Mouse (Mus musculus): Measurements from ENCODE around the gene Gm20532. TPM values are rescaled to one million over a fixed set of nuclear protein-coding genes. Genes with fewer than 3 reads are reported as not detected.

The Gm20532 gene
- polyA plus RNA-seq (2012; rRNA removed): not detected in 2 replicates

DNA sequence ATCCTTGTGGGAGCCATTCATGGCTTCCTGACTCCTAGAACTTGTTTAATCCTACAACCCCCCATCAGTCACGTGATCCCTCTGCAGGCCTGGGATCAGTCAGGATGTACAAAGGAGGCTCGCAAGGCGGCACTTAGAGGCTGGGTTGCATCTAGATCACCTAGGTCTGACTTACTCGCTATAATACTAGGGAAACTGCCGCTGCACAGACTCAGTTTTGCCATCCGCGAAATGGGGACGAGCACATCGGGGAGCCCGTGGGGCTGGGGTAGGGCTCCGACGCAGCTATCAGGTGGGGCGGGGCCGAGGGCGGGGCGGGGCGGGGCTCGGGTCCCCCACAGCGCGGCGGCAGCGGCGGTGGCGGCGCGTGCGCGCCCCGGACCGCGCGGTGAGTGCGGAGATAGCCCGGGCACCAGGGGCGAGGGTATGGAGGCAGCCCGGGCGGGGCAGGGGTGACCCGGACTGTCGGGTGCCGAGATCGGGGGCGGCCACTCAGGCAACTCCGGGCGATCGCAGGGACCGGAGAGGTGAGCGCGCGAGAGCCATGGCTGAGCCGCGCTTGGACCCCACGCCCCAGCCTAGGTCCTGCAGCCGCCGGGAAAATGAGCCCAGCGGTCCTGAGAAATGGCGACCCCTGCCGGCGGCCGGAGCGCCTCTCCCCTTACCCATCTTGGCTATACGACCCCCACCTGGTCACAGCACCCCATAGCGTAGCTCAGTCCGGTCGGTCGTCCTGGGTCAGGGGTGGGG, at the start of gene Gm20532:
Gm20532 (plus strand) TSS at position 346 of the 750 bp plus-strand sequence.
- Histone ChIP-seq H3K27me3 (ENCODE audit: control insufficient read depth, insufficient read depth, low read length) (no peaks in the 10 kb centered on the region; the same call in 1 of the 2 replicates), H3K4me3 (ENCODE audit: low read depth, low read length) (peak within 1 kb of the TSS; percentile 69), H3K36me3 (ENCODE audit: control insufficient read depth, insufficient read depth, low read length) (peaks cover 4% of the 10 kb centered on the region; the same call in 1 of the 2 replicates), H3K4me1 (ENCODE audit: control insufficient read depth, insufficient read depth, insufficient read length, low read length) (peaks cover 7% of the 10 kb centered on the region), H3K27ac (ENCODE audit: insufficient read depth, low read depth, low read length) (no peak within 1 kb of the TSS)
- under 1% methylated on average over 65 of the region's 65 CpGs for WGBS
- 0 out of 2 replicates have a peak, but pooled peaks have one; percentile 44 for TF ChIP-seq CTCF (IDR thresholded peaks at IDR 0.05; ENCODE audit: extremely low read depth, insufficient read length, insufficient replicate concordance, low read depth, low read length)
- TF ChIP-seq POLR2A (IDR thresholded peaks at IDR 0.05; ENCODE audit: low read depth, low read length): no peak

DNA sequence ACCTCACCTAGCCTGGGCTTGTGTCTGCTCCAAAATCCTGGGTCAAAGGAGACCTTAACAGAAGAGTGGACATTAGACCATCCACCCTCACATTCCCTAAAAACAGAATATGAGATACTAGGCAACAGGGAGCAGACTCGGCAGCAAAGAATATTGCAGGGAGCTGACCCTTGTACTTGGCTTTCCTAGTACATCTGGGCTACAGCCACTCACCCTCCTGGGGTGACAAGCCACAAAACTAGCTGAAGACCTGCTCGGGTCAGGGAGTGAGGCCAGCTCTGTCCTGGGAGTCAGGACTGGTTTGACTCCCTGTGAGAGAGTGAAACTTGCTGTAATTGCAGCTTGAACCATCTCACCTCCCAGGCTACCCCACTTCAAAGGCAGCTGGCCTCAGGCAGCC, 46.9 kb upstream of the Gm20532 start:
- WGBS: 34% methylated on average over 2 of the region's 2 CpGs
- Histone ChIP-seq H3K4me1 (ENCODE audit: control insufficient read depth, insufficient read depth, insufficient read length, low read length) (peaks cover 15% of the 10 kb centered on the region), H3K4me3 (ENCODE audit: low read depth, low read length) (no peak overlapping the region), H3K36me3 (ENCODE audit: control insufficient read depth, insufficient read depth, low read length) (no peaks in the 10 kb centered on the region), H3K27ac (ENCODE audit: insufficient read depth, low read depth, low read length) (no peak overlapping the region), H3K27me3 (ENCODE audit: control insufficient read depth, insufficient read depth, low read length) (no peaks in the 10 kb centered on the region)
- TF ChIP-seq POLR2A (IDR thresholded peaks at IDR 0.05; ENCODE audit: low read depth, low read length) (no peak), CTCF (IDR thresholded peaks at IDR 0.05; ENCODE audit: extremely low read depth, insufficient read length, insufficient replicate concordance, low read depth, low read length) (no peak)

DNA sequence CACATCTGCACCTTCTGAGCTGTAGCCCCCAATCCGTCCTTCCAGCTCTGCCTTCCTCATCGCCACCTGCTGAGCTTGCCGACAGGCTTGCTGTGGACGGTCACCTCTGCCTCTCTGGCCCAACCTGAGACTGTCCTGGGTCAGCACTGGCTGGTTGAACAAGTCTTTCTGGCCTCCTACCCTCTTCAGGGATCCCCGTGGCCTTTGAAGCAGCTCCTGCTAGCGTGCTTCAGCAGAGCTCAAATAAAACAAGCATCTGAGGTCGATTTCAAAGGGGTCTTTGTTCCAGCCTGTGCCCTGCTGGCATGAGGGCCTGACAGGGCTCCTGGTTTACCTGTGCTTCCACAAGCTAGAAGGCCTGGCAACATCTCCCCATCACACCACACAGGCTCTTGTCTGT, 45.7 kb upstream of the Gm20532 start:
- H3K27me3 ChIP-seq (ENCODE audit: control insufficient read depth, insufficient read depth, low read length): no peaks in the 10 kb centered on the region
- no peaks in the 10 kb centered on the region for H3K36me3 ChIP-seq (ENCODE audit: control insufficient read depth, insufficient read depth, low read length)
- WGBS: 77% methylated on average over 7 of the region's 7 CpGs
- no peak overlapping the region for H3K4me3 ChIP-seq (ENCODE audit: low read depth, low read length)
- TF ChIP-seq POLR2A (IDR thresholded peaks at IDR 0.05; ENCODE audit: low read depth, low read length): no peak
- H3K4me1 ChIP-seq (ENCODE audit: control insufficient read depth, insufficient read depth, insufficient read length, low read length): peaks cover 14% of the 10 kb centered on the region
- no peak overlapping the region for H3K27ac ChIP-seq (ENCODE audit: insufficient read depth, low read depth, low read length)

DNA sequence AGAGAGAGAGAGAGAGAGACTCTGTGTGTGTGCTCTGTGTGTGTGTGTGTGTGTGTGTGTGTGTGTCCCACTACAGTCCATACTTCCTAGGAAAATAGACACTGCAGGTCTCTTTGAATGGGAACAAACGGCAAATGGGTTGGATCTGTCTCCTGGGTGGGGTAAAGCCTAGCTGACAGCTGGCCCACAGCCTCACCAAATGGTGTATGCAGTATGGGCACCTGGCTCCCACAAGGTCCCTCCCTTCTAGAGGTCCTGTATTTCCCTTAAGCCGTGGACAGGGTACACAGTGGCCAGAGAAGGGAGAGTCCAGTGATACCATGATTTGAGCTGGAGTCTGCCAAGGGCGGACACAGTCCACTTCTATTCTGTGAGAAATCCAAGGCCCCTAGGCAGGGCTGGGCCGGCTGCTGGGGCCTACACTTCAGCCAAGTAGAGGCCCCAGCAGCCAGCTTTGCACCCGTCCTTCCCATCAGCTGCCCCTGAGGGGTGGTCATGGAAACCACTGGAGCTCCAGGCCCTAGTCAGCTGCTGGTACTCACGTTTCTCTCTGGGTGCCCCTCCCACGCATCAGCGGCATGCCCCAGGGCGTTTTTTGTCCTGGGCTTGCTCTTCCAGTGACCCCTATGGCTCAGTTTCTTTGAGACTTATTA, 45.1 kb upstream of the Gm20532 start:
- WGBS: 82% methylated on average over 9 of the region's 9 CpGs
- Histone ChIP-seq H3K27me3 (ENCODE audit: control insufficient read depth, insufficient read depth, low read length) (no peaks in the 10 kb centered on the region), H3K4me3 (ENCODE audit: low read depth, low read length) (no peak overlapping the region), H3K36me3 (ENCODE audit: control insufficient read depth, insufficient read depth, low read length) (no peaks in the 10 kb centered on the region), H3K27ac (ENCODE audit: insufficient read depth, low read depth, low read length) (no peak overlapping the region), H3K4me1 (ENCODE audit: control insufficient read depth, insufficient read depth, insufficient read length, low read length) (peaks cover 14% of the 10 kb centered on the region)
- TF ChIP-seq CTCF (IDR thresholded peaks at IDR 0.05; ENCODE audit: extremely low read depth, insufficient read length, insufficient replicate concordance, low read depth, low read length): no peak
- no peak for TF ChIP-seq POLR2A (IDR thresholded peaks at IDR 0.05; ENCODE audit: low read depth, low read length)

DNA sequence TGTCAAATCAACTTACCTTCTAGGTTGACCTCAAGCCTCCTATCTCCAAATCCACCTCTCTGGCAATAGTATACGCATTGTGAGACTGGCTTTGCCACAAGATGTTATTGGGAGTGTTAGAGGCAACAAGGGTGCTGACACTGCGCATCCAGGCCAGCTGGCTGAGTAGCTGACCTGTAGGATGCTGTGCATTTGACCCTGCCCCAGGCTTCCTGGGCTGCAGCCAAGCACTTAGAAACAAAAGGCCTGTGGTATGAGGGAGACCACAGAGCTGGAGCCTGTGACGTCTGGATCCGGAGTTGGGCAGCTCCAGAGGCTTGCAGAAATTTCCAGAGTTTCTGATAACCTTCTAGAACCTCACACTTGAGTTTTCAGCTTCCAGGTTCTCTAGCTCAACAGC, 43.3 kb upstream of the Gm20532 start:
- H3K4me3 ChIP-seq (ENCODE audit: low read depth, low read length): no peak overlapping the region
- peaks cover 21% of the 10 kb centered on the region for H3K4me1 ChIP-seq (ENCODE audit: control insufficient read depth, insufficient read depth, insufficient read length, low read length)
- no peaks in the 10 kb centered on the region for H3K27me3 ChIP-seq (ENCODE audit: control insufficient read depth, insufficient read depth, low read length)
- H3K27ac ChIP-seq (ENCODE audit: insufficient read depth, low read depth, low read length): no peak overlapping the region
- no peaks in the 10 kb centered on the region for H3K36me3 ChIP-seq (ENCODE audit: control insufficient read depth, insufficient read depth, low read length)
- TF ChIP-seq POLR2A (IDR thresholded peaks at IDR 0.05; ENCODE audit: low read depth, low read length) (no peak), CTCF (IDR thresholded peaks at IDR 0.05; ENCODE audit: extremely low read depth, insufficient read length, insufficient replicate concordance, low read depth, low read length) (no peak)
- WGBS: 72% methylated on average over 4 of the region's 4 CpGs

DNA sequence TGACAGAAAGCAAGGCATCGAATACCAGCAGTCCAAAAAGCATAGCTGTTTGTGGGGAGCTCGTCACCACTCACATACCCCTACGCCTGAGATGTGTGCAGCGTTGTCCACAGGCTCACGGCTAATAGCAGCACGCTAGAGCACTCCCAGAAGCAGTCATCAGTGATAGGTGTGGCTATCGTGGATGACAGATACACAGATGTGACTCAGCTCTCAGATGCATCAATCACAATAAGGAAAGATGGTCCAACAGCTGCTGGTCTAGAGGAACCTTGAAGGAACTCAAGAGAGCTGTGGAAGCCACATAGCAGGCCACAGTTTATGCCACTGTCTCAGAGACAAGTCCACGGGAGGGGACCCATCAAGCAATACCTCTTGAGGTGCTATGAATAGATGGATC, 42.7 kb upstream of the Gm20532 start:
- H3K27me3 ChIP-seq (ENCODE audit: control insufficient read depth, insufficient read depth, low read length): no peaks in the 10 kb centered on the region
- H3K4me3 ChIP-seq (ENCODE audit: low read depth, low read length): no peak overlapping the region
- no peak for TF ChIP-seq CTCF (IDR thresholded peaks at IDR 0.05; ENCODE audit: extremely low read depth, insufficient read length, insufficient replicate concordance, low read depth, low read length)
- no peak for TF ChIP-seq POLR2A (IDR thresholded peaks at IDR 0.05; ENCODE audit: low read depth, low read length)
- peaks cover 21% of the 10 kb centered on the region for H3K4me1 ChIP-seq (ENCODE audit: control insufficient read depth, insufficient read depth, insufficient read length, low read length)
- no peaks in the 10 kb centered on the region for H3K36me3 ChIP-seq (ENCODE audit: control insufficient read depth, insufficient read depth, low read length)
- H3K27ac ChIP-seq (ENCODE audit: insufficient read depth, low read depth, low read length): no peak overlapping the region
- WGBS: 68% methylated on average over 8 of the region's 8 CpGs

DNA sequence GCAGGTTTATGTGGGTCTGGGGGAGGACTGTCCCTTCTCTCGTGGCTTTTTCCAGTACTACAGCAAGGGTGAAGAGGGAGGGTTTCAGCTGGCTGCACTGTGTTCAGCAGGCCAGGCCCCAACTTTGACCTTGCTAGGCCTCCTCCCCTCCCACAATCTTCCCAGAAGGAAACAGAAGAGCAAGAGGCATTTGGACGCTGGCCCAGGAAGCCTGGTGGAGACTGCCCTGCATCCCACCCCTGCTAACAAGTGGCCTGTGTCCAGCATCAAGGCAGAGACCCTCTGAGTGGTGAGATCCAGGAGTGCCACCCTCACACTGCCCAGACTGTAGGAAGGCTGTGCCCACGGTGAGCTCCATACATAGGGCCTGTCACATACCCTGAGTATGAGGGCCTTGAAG, 42.2 kb upstream of the Gm20532 start:
- H3K27ac ChIP-seq (ENCODE audit: insufficient read depth, low read depth, low read length): no peak overlapping the region
- no peaks in the 10 kb centered on the region for H3K27me3 ChIP-seq (ENCODE audit: control insufficient read depth, insufficient read depth, low read length)

More for the DNA sequence above, 42.2 kb upstream of the Gm20532 start:
- H3K36me3 ChIP-seq (ENCODE audit: control insufficient read depth, insufficient read depth, low read length): no peaks in the 10 kb centered on the region
- peaks cover 22% of the 10 kb centered on the region for H3K4me1 ChIP-seq (ENCODE audit: control insufficient read depth, insufficient read depth, insufficient read length, low read length)
- 35% methylated on average over 3 of the region's 3 CpGs for WGBS
- no peak overlapping the region for H3K4me3 ChIP-seq (ENCODE audit: low read depth, low read length)
- TF ChIP-seq CTCF (IDR thresholded peaks at IDR 0.05; ENCODE audit: extremely low read depth, insufficient read length, insufficient replicate concordance, low read depth, low read length): no peak
- no peak for TF ChIP-seq POLR2A (IDR thresholded peaks at IDR 0.05; ENCODE audit: low read depth, low read length)

Measured in small intestine, adult 2 months (tissue).